Mouse (Mus musculus): ENCODE results near the gene Tyw3. TPM values are rescaled to one million over a fixed set of nuclear protein-coding genes. Genes with fewer than 3 reads are reported as not detected.

Tyw3 gene
- polyA plus RNA-seq, 1 experiment from 2014 or later = 2.3 TPM

DNA sequence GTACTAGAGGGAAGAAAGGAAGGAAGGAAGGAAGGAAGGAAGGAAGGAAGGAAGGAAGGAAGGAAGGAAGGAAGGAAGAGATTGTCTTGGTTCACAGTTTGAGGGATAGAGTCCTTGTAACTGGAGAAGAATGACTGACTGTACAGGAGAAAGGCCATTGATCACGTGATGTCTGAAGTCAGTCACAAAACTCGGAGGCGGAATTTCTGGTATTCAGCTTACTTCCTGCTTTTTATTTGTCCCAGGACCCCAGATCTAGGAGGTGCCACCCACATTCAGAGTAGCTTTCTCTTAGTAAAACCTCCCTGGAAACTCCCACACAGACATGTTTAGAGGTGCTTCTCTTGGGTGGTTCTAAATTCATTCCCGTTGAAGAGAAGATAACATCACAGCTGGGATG, 50.7 kb downstream of the Tyw3 start:
- 77% methylated on average over 4 of the region's 4 CpGs for WGBS (ENCODE audit: missing documents)
- Histone ChIP-seq H3K79me2 (ENCODE audit: inconsistent target) (no peaks in the 10 kb centered on the region), H3K4me3 (ENCODE audit: inconsistent target) (no peak overlapping the region), H3K36me3 (ENCODE audit: inconsistent target) (no peaks in the 10 kb centered on the region), H3K27ac (no peak overlapping the region)

DNA sequence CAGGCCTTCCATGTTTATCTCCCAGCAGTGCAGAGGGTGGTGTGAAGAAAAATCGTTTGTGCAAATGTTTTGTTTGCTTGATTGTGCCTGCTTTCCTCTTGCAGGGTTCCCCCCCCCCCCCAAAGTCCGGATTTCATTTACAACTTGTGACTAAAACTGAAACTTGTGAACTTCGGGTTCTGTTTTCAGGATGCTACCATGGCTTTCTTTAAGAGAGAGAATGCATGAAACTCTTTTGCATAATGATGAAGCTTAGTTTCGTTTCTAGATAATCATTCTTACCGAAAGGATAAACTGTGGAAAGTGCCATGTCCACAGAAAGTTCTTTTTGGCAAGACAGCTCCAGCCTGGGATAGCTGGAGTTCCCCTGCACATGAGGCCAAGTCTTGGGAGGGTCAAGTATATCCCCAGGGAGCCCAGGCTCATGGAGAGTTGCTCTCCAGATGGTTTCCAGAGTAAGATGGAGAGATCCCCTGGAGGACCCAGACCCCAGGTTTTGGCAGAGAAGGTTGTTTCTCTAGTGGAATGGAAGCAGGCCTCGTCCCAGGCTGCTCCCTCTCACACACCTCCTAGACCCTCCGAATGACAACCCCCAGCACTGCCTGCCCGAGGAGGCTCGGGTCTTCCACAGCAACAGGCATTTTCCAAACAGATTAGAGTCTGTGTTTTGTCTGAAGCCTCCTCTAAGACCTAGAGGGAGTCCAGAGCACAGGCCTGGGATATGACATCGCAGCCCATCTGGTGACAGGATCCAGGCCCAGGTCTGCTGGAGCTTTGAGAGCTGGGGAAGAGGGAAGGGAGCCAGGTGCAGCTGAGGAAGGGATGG, 56.6 kb downstream of the Tyw3 start:
- H3K4me3 ChIP-seq (ENCODE audit: inconsistent target) = no peak overlapping the region
- H3K27ac ChIP-seq = no peak overlapping the region
- H3K79me2 ChIP-seq (ENCODE audit: inconsistent target) = no peaks in the 10 kb centered on the region
- H3K36me3 ChIP-seq (ENCODE audit: inconsistent target) = no peaks in the 10 kb centered on the region
- WGBS (ENCODE audit: missing documents) = 67% methylated on average over 10 of the region's 10 CpGs

DNA sequence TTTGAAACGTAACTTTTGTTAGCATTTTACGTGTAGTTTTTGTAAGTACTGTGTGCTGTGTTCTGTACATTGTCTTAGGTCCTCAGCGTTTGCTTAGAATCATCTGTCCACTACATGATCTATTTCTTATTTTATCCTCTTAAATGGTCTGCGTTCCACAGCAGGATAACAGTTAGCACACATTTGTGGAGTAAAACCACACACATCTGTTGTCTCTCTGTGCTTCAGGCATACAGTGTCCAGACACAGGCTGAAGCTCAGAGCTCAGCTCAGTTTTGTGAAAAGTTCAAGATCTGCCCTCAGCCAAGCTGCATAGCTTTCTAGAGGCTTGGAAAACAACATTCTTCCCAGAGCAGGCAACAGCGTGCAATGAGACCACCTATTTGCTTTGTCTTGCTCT, 60.8 kb downstream of the Tyw3 start:
- Histone ChIP-seq H3K4me3 (ENCODE audit: inconsistent target) (no peak overlapping the region), H3K36me3 (ENCODE audit: inconsistent target) (no peaks in the 10 kb centered on the region)
- WGBS (ENCODE audit: missing documents) = 91% methylated on average over 5 of the region's 5 CpGs

DNA sequence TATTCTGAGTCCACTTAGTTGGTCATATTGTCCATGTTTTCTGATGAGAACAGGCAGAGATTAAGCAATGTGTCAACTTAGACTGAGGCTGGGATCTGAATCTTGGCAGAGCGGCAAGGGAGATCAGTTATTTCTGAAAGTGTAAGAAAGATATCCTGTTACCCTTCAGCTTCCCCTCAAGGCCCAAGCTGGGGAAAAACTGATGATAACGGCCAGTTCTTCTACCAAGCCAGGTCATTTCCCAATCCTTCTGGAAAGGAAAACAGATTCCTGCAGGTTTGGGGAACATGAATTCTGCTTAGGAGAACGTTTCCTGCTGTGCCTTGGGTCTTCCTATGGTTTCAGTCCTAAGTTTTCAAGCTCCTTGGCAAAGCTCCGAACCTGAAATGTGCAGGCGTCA, 63.7 kb downstream of the Tyw3 start:
- Histone ChIP-seq H3K27ac (no peak overlapping the region), H3K79me2 (ENCODE audit: inconsistent target) (no peaks in the 10 kb centered on the region), H3K4me3 (ENCODE audit: inconsistent target) (no peak overlapping the region), H3K36me3 (ENCODE audit: inconsistent target) (no peaks in the 10 kb centered on the region)
- WGBS (ENCODE audit: missing documents) = 85% methylated on average over 5 of the region's 5 CpGs

More for the DNA sequence above, 60.8 kb downstream of the Tyw3 start:
- Histone ChIP-seq H3K27ac (no peak overlapping the region), H3K79me2 (ENCODE audit: inconsistent target) (no peaks in the 10 kb centered on the region)

DNA sequence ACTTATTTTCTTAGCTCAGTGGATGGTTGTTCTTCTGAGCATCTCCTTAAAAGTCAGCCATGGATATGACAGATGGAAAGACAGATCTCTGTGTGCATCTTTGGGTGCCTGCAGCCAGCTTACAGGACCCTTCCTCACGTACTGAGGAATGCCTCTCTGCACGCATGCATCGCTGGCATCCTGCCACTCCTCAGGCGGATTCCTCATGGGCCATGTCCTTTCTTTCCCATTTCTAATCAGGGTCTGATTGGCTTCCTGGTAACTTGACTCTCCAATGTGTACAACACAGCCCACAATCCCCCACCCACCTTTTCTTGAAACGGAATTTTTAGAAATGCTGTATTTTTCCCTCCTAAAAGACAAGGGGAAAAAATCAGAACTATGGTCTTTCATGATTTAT, 67.9 kb downstream of the Tyw3 start:
- 72% methylated on average over 5 of the region's 5 CpGs for WGBS (ENCODE audit: missing documents)
- H3K4me3 ChIP-seq (ENCODE audit: inconsistent target) = no peak overlapping the region
- no peaks in the 10 kb centered on the region for H3K36me3 ChIP-seq (ENCODE audit: inconsistent target)
- no peaks in the 10 kb centered on the region for H3K79me2 ChIP-seq (ENCODE audit: inconsistent target)
- no peak overlapping the region for H3K27ac ChIP-seq

DNA sequence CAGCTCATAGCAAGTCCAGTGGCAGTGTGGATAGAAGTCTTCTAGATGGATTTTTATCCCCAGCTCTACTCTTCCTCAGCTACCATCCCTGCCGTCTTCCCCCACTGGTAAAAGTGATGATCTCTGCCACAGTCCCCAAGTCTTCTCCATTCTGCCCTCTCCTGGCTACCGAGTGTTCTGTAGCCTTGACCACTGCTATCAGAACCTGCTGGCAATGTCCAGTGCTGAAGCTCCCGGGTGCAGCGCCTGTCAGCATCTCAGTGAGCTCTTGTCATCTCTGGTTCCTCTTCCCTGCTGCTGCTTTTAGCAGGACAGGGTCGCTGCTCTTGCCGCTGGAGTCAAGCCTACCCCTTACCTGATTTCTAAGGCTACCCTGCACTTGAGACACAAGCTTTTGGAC, 70.3 kb downstream of the Tyw3 start:
- 48% methylated on average over 6 of the region's 6 CpGs for WGBS (ENCODE audit: missing documents)
- Histone ChIP-seq H3K36me3 (ENCODE audit: inconsistent target) (no peaks in the 10 kb centered on the region), H3K4me3 (ENCODE audit: inconsistent target) (no peak overlapping the region), H3K27ac (no peak overlapping the region), H3K79me2 (ENCODE audit: inconsistent target) (no peaks in the 10 kb centered on the region)

Other genes with a start within 250 kb of the Tyw3 start
- 4.9 to 7.0 TPM (median 5.7 TPM) in 3 replicates for gene Cryz, start 393 bp downstream of the Tyw3 start, polyA plus RNA-seq (2018)
- gene Erich3, start 66.8 kb upstream of the Tyw3 start, polyA plus RNA-seq (2018) = not detected in 3 replicates

All from macrophage (primary cell).